Mouse (Mus musculus): ENCODE measurements around the gene Furin. TPM values are rescaled to one million over a fixed set of nuclear protein-coding genes. Genes with fewer than 3 reads are reported as not detected.
A peak's percentile ranks its signal among the peaks of the same experiment; 100 is the strongest.

Gene Furin
- polyA plus RNA-seq, 1 experiment = 0.65 TPM

DNA sequence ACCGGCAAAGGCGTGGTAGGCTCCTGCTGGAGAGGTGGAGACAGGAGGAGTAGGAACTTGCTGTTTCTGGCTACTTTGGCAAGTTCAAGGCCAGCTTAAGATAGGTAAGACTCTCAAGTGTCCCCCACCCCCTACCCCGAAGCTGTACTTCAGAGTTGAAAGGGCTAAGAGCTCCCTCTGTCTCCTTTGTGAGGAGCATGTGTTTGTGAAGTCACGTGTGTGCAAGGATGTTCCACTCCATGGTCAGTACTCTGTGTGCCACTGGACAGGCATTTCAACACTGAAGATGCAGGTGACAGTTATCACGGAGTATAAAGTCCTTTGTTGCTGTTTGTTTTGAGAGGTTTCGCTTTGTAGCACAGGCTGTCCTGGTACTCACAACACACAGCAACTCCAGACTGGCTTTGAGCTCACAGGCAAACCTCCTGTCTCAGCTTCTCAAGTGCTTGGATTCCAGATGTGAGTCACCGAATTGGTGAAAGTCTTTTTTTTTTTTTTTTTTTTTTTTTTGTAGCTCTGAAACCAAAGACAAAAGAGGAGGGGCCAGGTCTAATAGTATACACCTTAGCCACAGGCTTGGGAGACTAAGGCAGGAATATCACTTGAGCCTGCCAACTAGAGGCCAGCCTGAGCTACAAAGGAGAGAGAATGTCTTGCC is 41.1 kb upstream of the Furin start:
- Histone ChIP-seq H3K4me3 (replicated peaks) (no peak overlapping the region), H3K4me1 (ENCODE audit: control insufficient read depth) (peaks cover 66% of the 10 kb centered on the region), H3K9me3 (ENCODE audit: control insufficient read depth, low read length) (no peaks in the 10 kb centered on the region), H3K36me3 (ENCODE audit: control insufficient read depth) (peaks cover 23% of the 10 kb centered on the region), H3K27me3 (ENCODE audit: control insufficient read depth) (peaks cover 8% of the 10 kb centered on the region)
- TF ChIP-seq GATA1 (IDR thresholded peaks at IDR 0.05; ENCODE audit: low read length) (no peak), TAL1 (IDR thresholded peaks at IDR 0.05; ENCODE audit: low read length) (no peak)

DNA sequence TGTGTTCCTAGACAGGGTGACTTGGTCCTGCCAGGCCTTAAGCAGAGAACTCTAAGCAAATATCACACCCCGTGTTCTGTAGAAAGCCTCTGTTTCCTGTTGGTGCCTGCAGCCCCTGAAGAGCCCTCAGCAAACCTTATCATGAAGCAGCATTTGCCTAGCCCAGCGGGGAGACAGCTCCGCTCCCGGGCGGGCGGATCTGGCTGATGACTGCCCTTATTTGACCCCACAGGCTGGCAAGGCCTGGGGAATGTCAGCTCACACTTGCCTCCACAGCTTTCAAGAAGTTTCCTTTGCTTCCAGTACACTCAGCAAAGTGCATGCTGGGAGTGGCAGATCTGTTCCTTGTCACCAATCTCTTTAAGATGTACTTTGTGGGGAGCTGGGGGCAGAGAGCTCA is 40.3 kb upstream of the Furin start:
- TF ChIP-seq TAL1 (IDR thresholded peaks at IDR 0.05; ENCODE audit: low read length) = no peak; the same call in 2 of the 3 replicates
- TF ChIP-seq GATA1 (IDR thresholded peaks at IDR 0.05; ENCODE audit: low read length) = no peak
- peaks cover 59% of the 10 kb centered on the region for H3K4me1 ChIP-seq (ENCODE audit: control insufficient read depth)
- H3K36me3 ChIP-seq (ENCODE audit: control insufficient read depth) = peaks cover 14% of the 10 kb centered on the region
- peaks cover 11% of the 10 kb centered on the region for H3K27me3 ChIP-seq (ENCODE audit: control insufficient read depth)
- peak overlapping the region; percentile 10 for H3K4me3 ChIP-seq (replicated peaks)
- H3K9me3 ChIP-seq (ENCODE audit: control insufficient read depth, low read length) = no peaks in the 10 kb centered on the region

DNA sequence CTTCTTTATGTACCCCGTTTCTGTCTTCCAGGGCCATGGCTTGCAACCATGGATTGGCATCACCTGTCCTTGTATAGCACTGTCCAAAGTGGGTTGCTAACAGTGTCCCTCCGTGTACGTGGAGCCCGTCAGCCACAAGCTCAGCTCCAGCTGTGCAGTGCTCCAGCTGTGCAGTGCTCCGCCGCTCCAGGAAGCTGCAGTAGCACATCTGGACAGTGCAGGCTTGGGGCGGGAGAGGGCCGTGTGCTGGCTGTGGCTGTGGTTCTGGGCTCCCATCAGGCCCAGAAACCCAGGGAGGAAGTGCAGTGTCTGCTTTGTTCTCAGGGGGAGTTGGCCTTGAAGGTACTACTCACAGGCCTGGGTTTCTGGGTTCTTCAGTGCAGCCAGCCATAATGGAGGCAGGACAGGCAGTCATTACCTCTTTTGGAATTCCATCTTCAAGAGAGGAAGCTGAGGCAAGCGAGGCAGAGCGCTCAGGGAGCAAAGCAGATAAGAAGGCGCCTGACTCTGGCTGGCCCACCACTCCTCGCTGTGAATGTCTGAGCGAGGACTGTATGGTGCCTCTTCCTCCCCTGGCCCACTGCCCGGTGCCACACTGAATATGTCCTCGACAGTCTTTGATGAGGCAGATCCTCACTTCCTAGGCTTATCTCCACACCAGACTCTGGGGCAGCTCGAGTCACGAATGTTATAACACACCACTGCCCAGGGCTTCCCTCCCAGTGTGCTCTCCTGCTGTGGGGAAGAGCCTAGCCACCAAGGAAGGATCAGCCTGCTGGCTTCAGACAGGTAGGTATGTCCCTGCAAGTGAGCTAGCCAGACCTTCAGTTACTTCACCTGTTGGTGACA is 39.4 kb upstream of the Furin start:
- Histone ChIP-seq H3K9me3 (ENCODE audit: control insufficient read depth, low read length) (no peaks in the 10 kb centered on the region), H3K4me1 (ENCODE audit: control insufficient read depth) (peaks cover 51% of the 10 kb centered on the region), H3K27me3 (ENCODE audit: control insufficient read depth) (peaks cover 16% of the 10 kb centered on the region), H3K36me3 (ENCODE audit: control insufficient read depth) (peaks cover 12% of the 10 kb centered on the region), H3K4me3 (replicated peaks) (peak overlapping the region; percentile 5)
- peak; percentile 49 for TF ChIP-seq GATA1 (IDR thresholded peaks at IDR 0.05; ENCODE audit: low read length)
- TF ChIP-seq TAL1 (IDR thresholded peaks at IDR 0.05; ENCODE audit: low read length) = no peak

- TF ChIP-seq TAL1 (IDR thresholded peaks at IDR 0.05; ENCODE audit: low read length) (no peak), GATA1 (IDR thresholded peaks at IDR 0.05; ENCODE audit: low read length) (no peak)
- peaks cover 38% of the 10 kb centered on the region for H3K4me1 ChIP-seq (ENCODE audit: control insufficient read depth)
- H3K27me3 ChIP-seq (ENCODE audit: control insufficient read depth) = peaks cover 16% of the 10 kb centered on the region
- H3K9me3 ChIP-seq (ENCODE audit: control insufficient read depth, low read length) = no peaks in the 10 kb centered on the region
- H3K4me3 ChIP-seq (replicated peaks) = no peak overlapping the region
- H3K36me3 ChIP-seq (ENCODE audit: control insufficient read depth) = peaks cover 9% of the 10 kb centered on the region
These were observed 37.9 kb upstream of the Furin start for GRCm38 (mm10) chr7:80443124-80443523.

DNA sequence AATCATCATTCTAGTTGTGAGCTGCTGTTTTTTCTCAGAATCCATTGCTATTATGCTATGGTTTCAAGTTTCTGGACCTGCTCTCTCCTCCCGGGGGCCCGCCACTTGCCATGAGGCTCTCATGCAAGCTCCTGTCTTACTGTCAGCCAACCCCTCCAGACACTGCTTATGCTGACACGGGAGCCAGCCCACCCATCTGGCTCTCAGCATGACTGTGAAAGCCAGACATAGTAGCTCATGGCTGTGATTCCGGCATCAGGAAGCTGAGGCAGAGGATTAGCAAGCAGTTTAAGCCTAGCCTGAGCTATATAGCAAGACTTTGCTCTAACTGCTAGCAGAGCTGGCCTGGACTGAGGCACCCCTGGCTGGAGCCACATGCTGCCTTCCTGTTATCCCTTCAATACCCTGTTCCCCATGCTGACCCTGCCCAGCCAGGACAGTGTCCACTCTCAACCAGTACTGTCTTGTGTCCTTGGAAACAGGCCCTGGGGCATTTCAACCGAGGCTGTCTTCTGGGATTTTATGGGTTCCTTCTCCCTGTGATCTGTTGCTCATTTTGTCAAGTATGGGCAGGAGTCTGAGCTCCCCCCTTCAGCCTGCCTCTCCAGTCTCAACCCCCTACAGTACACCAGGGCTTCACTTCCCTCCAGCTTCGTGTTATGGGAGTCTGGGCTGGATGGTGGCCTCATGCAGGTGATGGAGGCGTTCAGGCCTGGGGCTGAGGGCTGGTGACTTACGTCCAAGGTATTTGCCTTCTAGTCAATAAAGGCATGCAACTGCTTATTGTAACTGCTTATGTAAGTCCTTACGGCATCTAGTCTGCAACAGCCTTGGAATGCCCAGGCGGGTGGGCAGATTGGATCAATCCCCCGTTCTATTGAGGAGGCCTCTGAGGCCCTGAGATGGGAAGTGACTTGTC is 37.0 kb upstream of the Furin start:
- Histone ChIP-seq H3K9me3 (ENCODE audit: control insufficient read depth, low read length) (no peaks in the 10 kb centered on the region), H3K36me3 (ENCODE audit: control insufficient read depth) (peaks cover 9% of the 10 kb centered on the region), H3K4me3 (replicated peaks) (no peak overlapping the region), H3K27me3 (ENCODE audit: control insufficient read depth) (peaks cover 16% of the 10 kb centered on the region), H3K4me1 (ENCODE audit: control insufficient read depth) (peaks cover 33% of the 10 kb centered on the region)
- TF ChIP-seq GATA1 (IDR thresholded peaks at IDR 0.05; ENCODE audit: low read length) (no peak), TAL1 (IDR thresholded peaks at IDR 0.05; ENCODE audit: low read length) (no peak)

GRCm38 (mm10) chr7:80440685-80441084 is 35.4 kb upstream of the Furin start:
- no peak overlapping the region for H3K4me3 ChIP-seq (replicated peaks)
- peaks cover 16% of the 10 kb centered on the region for H3K27me3 ChIP-seq (ENCODE audit: control insufficient read depth)
- TF ChIP-seq GATA1 (IDR thresholded peaks at IDR 0.05; ENCODE audit: low read length) (no peak), TAL1 (IDR thresholded peaks at IDR 0.05; ENCODE audit: low read length) (no peak)
- H3K4me1 ChIP-seq (ENCODE audit: control insufficient read depth) = peaks cover 18% of the 10 kb centered on the region
- no peaks in the 10 kb centered on the region for H3K36me3 ChIP-seq (ENCODE audit: control insufficient read depth)
- H3K9me3 ChIP-seq (ENCODE audit: control insufficient read depth, low read length) = no peaks in the 10 kb centered on the region

GRCm38 (mm10) chr7:80439789-80440488 is 34.7 kb upstream of the Furin start:
- peaks cover 16% of the 10 kb centered on the region for H3K27me3 ChIP-seq (ENCODE audit: control insufficient read depth)
- no peaks in the 10 kb centered on the region for H3K36me3 ChIP-seq (ENCODE audit: control insufficient read depth)
- no peak overlapping the region for H3K4me3 ChIP-seq (replicated peaks)
- TF ChIP-seq TAL1 (IDR thresholded peaks at IDR 0.05; ENCODE audit: low read length) = no peak
- TF ChIP-seq GATA1 (IDR thresholded peaks at IDR 0.05; ENCODE audit: low read length) = no peak
- H3K4me1 ChIP-seq (ENCODE audit: control insufficient read depth) = peaks cover 10% of the 10 kb centered on the region
- H3K9me3 ChIP-seq (ENCODE audit: control insufficient read depth, low read length) = no peaks in the 10 kb centered on the region

- peaks cover 3% of the 10 kb centered on the region for H3K4me1 ChIP-seq (ENCODE audit: control insufficient read depth)
- TF ChIP-seq TAL1 (IDR thresholded peaks at IDR 0.05; ENCODE audit: low read length) (no peak), GATA1 (IDR thresholded peaks at IDR 0.05; ENCODE audit: low read length) (no peak)
- no peaks in the 10 kb centered on the region for H3K9me3 ChIP-seq (ENCODE audit: control insufficient read depth, low read length)
- peaks cover 16% of the 10 kb centered on the region for H3K27me3 ChIP-seq (ENCODE audit: control insufficient read depth)
- H3K36me3 ChIP-seq (ENCODE audit: control insufficient read depth) = no peaks in the 10 kb centered on the region
- H3K4me3 ChIP-seq (replicated peaks) = no peak overlapping the region
These were observed 34.0 kb upstream of the Furin start for GRCm38 (mm10) chr7:80439032-80439760.

Measured in erythroblast, embryonic 14.5 days (primary cell).